Mouse (Mus musculus): Measurements from ENCODE around the gene Zap70. TPM values are rescaled to one million over a fixed set of nuclear protein-coding genes. Genes with fewer than 3 reads are reported as not detected.

Gene Zap70
- total and polyA plus RNA-seq, 3 experiments, result 0.23 to 0.25 TPM; not detected in 1

DNA sequence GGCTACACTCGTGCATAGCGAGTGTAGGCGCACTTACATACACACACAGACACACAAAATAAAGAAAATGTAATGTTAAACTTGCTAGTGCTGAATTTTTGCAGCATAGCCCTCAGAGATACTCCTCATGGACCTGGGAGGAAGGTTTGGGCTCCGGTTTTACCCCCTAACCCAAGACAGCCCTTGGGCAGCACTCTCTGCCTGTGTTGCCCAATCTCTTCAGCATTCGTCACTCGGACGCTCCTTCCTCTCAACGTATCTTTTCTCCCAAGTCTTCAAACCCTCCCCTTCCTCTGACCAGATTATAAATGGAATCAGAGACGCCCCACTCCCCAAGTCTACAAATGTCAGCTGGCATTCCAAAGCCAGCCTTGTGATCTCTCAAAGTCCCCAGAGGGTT, 18.6 kb upstream of the Zap70 start:
- peaks cover 31% of the 10 kb centered on the region for H3K27me3 ChIP-seq (replicated peaks)
- H3K9me3 ChIP-seq (replicated peaks; ENCODE audit: low read length), result no peaks in the 10 kb centered on the region
- peaks cover 0 to 8% of the 10 kb centered on the region in 2 experiments; a peak in 2 of 4 replicates for H3K4me1 ChIP-seq (ENCODE audit: control insufficient read depth in 1 of 2, insufficient read depth in 2 of 2)
- H3K9ac ChIP-seq (ENCODE audit: insufficient read depth, low read depth), result no peak overlapping the region
- no peak overlapping the region for H3K4me2 ChIP-seq (ENCODE audit: insufficient read depth, low read depth, poor library complexity, severe bottlenecking)
- in situ Hi-C loops (cut with MboI; ENCODE audit: low pct_ligation_motif_present, low pct_unique_long_range_greater_than_20kb, low sequenced_read_pairs) (no loop called here), dilution Hi-C loops (cut with MboI; ENCODE audit: extremely low pct_ligation_motif_present, extremely low pct_unique_long_range_greater_than_20kb, low sequenced_read_pairs) (no loop called here)
- no peaks in the 10 kb centered on the region for H3K36me3 ChIP-seq (replicated peaks in 1 of 2; ENCODE audit: control insufficient read depth in 1 of 2, insufficient read depth in 1 of 2, low read length in 1 of 2)
- no peak overlapping the region for H3K4me3 ChIP-seq (replicated peaks in 1 of 3; ENCODE audit: low read depth in 2 of 3, low read length in 2 of 3, poor library complexity in 1 of 3)
- no peak for DNase-seq (ENCODE audit: extremely low read depth)
- TF ChIP-seq ETS1 (conservative IDR thresholded peaks at IDR 0.05; ENCODE audit: low read depth, low read length) (no peak), E2F4 (IDR thresholded peaks at IDR 0.05; ENCODE audit: insufficient replicate concordance, low read depth, low read length) (no peak)
- no peak overlapping the region for H3K27ac ChIP-seq (ENCODE audit: insufficient read depth, low read depth)
- no peaks in the 10 kb centered on the region for H3K79me2 ChIP-seq (replicated peaks; ENCODE audit: control insufficient read depth, extremely low read depth, insufficient read depth, poor library complexity, severe bottlenecking)

DNA sequence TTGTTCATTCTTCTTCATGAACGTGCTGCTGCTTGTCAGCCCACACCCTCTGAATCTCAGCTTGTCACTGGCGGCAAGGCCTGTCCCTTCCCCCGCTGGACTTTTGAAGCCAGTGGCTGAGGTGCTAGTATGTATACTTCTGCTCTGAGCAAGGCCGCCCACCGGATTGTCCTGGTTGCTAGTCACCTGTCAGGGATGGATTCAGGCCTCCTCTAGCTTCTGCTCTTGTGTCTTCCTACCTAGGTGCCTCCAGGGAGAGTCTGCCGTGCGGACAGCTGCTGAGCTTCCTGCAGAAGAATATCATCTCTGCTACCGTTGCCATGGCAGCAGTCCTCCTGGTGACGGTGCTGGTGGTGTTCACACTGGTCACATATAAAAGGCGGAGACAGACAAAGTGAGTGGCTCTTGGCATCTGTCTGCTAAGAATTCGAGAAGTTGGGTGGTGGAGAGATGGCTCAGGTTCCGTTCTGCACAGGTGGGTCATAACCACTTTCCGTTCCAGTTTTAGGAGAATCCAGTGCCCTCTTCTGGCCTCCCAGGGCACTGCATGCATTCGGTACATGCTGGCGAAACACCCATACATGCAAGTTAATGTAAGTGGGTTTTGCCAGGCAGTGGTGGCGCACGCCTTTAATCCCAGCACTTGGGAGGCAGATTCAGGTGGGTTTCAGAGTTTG, 17.2 kb upstream of the Zap70 start:
- H3K79me2 ChIP-seq (replicated peaks; ENCODE audit: control insufficient read depth, extremely low read depth, insufficient read depth, poor library complexity, severe bottlenecking), result no peaks in the 10 kb centered on the region
- no peaks in the 10 kb centered on the region for H3K9me3 ChIP-seq (replicated peaks; ENCODE audit: low read length)
- in situ Hi-C loops (cut with MboI; ENCODE audit: low pct_ligation_motif_present, low pct_unique_long_range_greater_than_20kb, low sequenced_read_pairs) (no loop called here), dilution Hi-C loops (cut with MboI; ENCODE audit: extremely low pct_ligation_motif_present, extremely low pct_unique_long_range_greater_than_20kb, low sequenced_read_pairs) (no loop called here)
- H3K27me3 ChIP-seq (replicated peaks), result peaks cover 31% of the 10 kb centered on the region
- TF ChIP-seq CTCF (conservative IDR thresholded peaks at IDR 0.05 in 1 of 2, IDR thresholded peaks at IDR 0.05 in 1 of 2; ENCODE audit: low read depth in 2 of 2, low read length in 2 of 2) (peak; percentile 71 to 85), MYC (IDR thresholded peaks at IDR 0.05; ENCODE audit: low read depth, low read length) (0 out of 2 replicates have a peak, but pooled peaks have one; percentile 56), SMC3 (IDR thresholded peaks at IDR 0.05; ENCODE audit: low read depth, low read length) (peak; percentile 77), TCF12 (IDR thresholded peaks at IDR 0.05; ENCODE audit: low read depth, low read length) (peak; percentile 45; the same call in 1 of the 2 replicates), HCFC1 (IDR thresholded peaks at IDR 0.05; ENCODE audit: low read depth, low read length) (no peak), MAZ (IDR thresholded peaks at IDR 0.05; ENCODE audit: low read depth, low read length) (0 out of 2 replicates have a peak, but pooled peaks have one; percentile 24), RAD21 (IDR thresholded peaks at IDR 0.05; ENCODE audit: low read depth, low read length) (peak; percentile 55), CHD1 (IDR thresholded peaks at IDR 0.05; ENCODE audit: low read depth, low read length) (no peak), IRF4 (IDR thresholded peaks at IDR 0.05; ENCODE audit: low read depth, low read length) (peak; percentile 50; the same call in 1 of the 2 replicates)
- H3K9ac ChIP-seq (ENCODE audit: insufficient read depth, low read depth), result no peak overlapping the region
- no peak overlapping the region for H3K27ac ChIP-seq (ENCODE audit: insufficient read depth, low read depth)
- H3K36me3 ChIP-seq (replicated peaks in 1 of 2; ENCODE audit: control insufficient read depth in 1 of 2, insufficient read depth in 1 of 2, low read length in 1 of 2), result no peaks in the 10 kb centered on the region
- H3K4me1 ChIP-seq (ENCODE audit: control insufficient read depth in 1 of 2, insufficient read depth in 2 of 2), result peaks cover 0 to 8% of the 10 kb centered on the region in 2 experiments; a peak in 2 of 4 replicates
- peak; percentile 80 for DNase-seq (ENCODE audit: extremely low read depth)
- peak overlapping the region in 1 of 3 experiments; percentile 31 for H3K4me3 ChIP-seq (replicated peaks in 1 of 3; ENCODE audit: low read depth in 2 of 3, low read length in 2 of 3, poor library complexity in 1 of 3)
- peak overlapping the region; percentile 55 for H3K4me2 ChIP-seq (ENCODE audit: insufficient read depth, low read depth, poor library complexity, severe bottlenecking)

DNA sequence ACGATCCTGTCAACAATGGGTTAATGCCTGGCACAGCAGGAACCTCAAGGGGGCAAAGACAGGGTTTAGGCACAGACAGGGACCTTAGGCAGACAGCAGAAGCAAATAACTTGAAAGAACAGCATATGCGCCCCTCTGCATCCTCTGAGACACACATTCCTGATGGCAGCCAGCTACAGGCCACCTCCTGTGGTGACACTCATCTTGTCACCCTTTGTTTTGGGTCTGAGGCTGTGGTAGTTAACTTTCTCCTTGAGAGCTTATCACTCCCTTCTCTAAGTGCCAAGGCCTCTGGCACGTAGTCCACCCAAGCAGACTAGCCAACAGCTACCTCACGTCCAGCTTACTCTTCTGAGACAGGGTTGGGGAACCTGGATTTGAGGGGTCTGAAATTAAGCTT, 15.9 kb upstream of the Zap70 start:
- H3K4me3 ChIP-seq (replicated peaks in 1 of 3; ENCODE audit: low read depth in 2 of 3, low read length in 2 of 3, poor library complexity in 1 of 3), result no peak overlapping the region
- H3K4me1 ChIP-seq (ENCODE audit: control insufficient read depth in 1 of 2, insufficient read depth in 2 of 2), result peaks cover 0 to 8% of the 10 kb centered on the region in 2 experiments; a peak in 2 of 4 replicates
- no peaks in the 10 kb centered on the region for H3K36me3 ChIP-seq (replicated peaks in 1 of 2; ENCODE audit: control insufficient read depth in 1 of 2, insufficient read depth in 1 of 2, low read length in 1 of 2)
- DNase-seq (ENCODE audit: extremely low read depth), result no peak
- dilution Hi-C loops (cut with MboI; ENCODE audit: extremely low pct_ligation_motif_present, extremely low pct_unique_long_range_greater_than_20kb, low sequenced_read_pairs), result no loop called here
- no peak overlapping the region for H3K4me2 ChIP-seq (ENCODE audit: insufficient read depth, low read depth, poor library complexity, severe bottlenecking)
- H3K27ac ChIP-seq (ENCODE audit: insufficient read depth, low read depth), result no peak overlapping the region
- no peaks in the 10 kb centered on the region for H3K79me2 ChIP-seq (replicated peaks; ENCODE audit: control insufficient read depth, extremely low read depth, insufficient read depth, poor library complexity, severe bottlenecking)
- H3K27me3 ChIP-seq (replicated peaks), result peaks cover 26% of the 10 kb centered on the region
- in situ Hi-C loops (cut with MboI; ENCODE audit: low pct_ligation_motif_present, low pct_unique_long_range_greater_than_20kb, low sequenced_read_pairs), result no loop called here
- no peak for TF ChIP-seq JUND (conservative IDR thresholded peaks at IDR 0.05; ENCODE audit: low read depth, low read length)
- TF ChIP-seq SIN3A (IDR thresholded peaks at IDR 0.05; ENCODE audit: low read length), result no peak
- no peak for TF ChIP-seq POLR2A (IDR thresholded peaks at IDR 0.05; ENCODE audit: low read depth, low read length)
- TF ChIP-seq USF1 (IDR thresholded peaks at IDR 0.05; ENCODE audit: low read depth, low read length), result no peak
- TF ChIP-seq POLR2AphosphoS2 (IDR thresholded peaks at IDR 0.05; ENCODE audit: low read depth, low read length), result no peak
- TF ChIP-seq MAFK (IDR thresholded peaks at IDR 0.05; ENCODE audit: insufficient replicate concordance, low read length), result no peak
- TF ChIP-seq USF2 (conservative IDR thresholded peaks at IDR 0.05; ENCODE audit: low read depth, low read length), result no peak
- no peak for TF ChIP-seq ETS1 (conservative IDR thresholded peaks at IDR 0.05; ENCODE audit: low read depth, low read length)
- TF ChIP-seq EP300 (IDR thresholded peaks at IDR 0.05; ENCODE audit: low read length), result no peak
- no peak for TF ChIP-seq MXI1 (IDR thresholded peaks at IDR 0.05; ENCODE audit: low read depth, low read length)
- no peak for TF ChIP-seq SMC3 (IDR thresholded peaks at IDR 0.05; ENCODE audit: low read depth, low read length)
- TF ChIP-seq ELF1 (IDR thresholded peaks at IDR 0.05; ENCODE audit: low read depth, low read length), result no peak
- no peak for TF ChIP-seq CHD2 (IDR thresholded peaks at IDR 0.05; ENCODE audit: low read length)
- H3K9me3 ChIP-seq (replicated peaks; ENCODE audit: low read length), result no peaks in the 10 kb centered on the region
- no peak overlapping the region for H3K9ac ChIP-seq (ENCODE audit: insufficient read depth, low read depth)
